Mouse (Mus musculus): Measurements from ENCODE around the gene Slc15a5. TPM values are rescaled to one million over a fixed set of nuclear protein-coding genes. Genes with fewer than 3 reads are reported as not detected.
"Not testable (repeated sequence)": the region's sequence is repeated elsewhere in the genome, so short reads cannot be mapped to it uniquely, and the experiment has no call there.

The Slc15a5 gene
- total RNA-seq (2021), result 0.76 TPM in 1 of 2 replicates, not detected in the other
- long read RNA-seq, result 0 reads

DNA sequence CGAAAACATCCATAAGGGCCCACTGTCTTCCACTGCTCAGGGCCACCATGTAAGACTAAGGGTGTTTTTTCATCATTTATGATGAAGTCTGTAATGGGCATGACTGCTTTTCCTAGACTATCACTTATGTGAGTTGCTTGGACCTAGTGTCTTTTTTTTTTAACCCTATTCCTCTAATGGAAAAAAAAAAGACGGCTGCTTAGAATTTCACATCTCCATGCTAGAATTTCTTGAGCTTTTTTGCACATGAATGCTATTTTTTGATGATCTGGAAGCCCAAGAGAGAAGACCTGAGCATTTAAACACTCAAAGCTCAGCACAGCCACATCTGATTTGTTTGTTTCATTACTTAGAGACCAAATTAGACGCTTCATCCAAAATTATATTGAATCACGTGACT lies at the start of gene Slc15a5:
Gene Slc15a5, minus strand, starts transcription at position 101 of the 400 bp plus-strand sequence.
- DNase-seq, result no peak

DNA sequence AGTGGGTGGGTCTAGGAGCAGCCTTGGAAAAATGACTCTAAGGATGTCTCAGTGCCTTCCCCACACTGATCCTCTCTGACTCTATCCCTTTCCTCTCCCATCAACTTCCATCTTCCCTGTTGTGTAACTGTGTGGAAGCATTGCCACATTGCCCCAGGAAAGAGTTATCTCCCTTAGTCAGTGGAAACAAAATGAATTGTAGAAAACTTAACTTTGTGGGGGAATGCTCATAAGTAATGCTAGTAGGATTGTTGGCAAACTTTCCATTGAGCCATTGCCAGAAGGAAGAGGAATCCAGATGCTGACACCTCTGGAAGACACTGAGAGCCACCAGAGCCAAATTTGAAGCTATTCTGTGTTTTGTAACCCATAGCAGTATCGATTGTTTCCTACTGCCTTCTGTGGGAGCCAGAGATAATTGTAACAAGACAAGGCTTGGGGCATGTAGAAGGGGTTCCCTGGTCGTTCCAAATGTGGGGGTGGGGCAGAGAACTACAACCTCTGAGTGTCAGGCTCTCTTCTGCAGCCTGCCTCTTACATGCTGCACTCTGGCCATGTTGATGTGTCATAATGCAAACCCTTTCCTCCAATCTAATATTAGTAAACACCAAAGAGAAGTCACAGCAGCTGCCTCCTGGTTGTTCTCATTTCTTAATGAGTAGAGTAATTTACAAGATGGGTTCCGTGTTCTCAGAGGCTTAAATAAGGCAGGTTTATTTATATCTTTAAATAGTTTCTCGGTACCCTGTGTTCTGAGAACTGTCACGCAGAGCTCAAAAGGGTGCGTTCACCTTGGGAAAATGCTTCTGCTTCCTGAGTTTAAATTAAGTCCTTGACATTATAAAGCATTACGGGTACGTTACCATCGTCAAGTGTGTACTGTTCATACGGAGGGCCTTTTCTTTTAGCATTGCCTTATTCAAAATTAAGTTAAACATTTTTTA lies 48.9 kb upstream of the Slc15a5 start:
- DNase-seq, result no peak

DNA sequence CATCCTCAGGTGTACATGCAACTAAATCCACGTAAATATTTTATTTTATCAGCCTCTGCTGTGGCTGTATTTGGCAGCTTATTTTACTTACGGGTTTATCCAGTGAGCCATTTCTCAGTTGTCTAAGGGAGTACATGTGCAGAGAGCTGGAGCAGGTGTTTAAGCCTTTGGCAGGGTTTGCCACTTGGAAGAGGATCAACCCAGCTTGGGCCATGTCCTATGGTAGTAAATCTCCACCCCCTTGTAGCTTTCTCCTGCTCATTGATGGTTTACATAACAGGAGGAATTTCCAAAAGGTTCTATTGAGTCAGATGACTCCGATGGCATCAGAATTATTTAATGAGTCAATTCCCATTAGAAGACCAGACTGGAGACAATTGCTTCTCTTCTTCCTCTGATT lies 37.8 kb upstream of the Slc15a5 start:
- no peak for DNase-seq

DNA sequence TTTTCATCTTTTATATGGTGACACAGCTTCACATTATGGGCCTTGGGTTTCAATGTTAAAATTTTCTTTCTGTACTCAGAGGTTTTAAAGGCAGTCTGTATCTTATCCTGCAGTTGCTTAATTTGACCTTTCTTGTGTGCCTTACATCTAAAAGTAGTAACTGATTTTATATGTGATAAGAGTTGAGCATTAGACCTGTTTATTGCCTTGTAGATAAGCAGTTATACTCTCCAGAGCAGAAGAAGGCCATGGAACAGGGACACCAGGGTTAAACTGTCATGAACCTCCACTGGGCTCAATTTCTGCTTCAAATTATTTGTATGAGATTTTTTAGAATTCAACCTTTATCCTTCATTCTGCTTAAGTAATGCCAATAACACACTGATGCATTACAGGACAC lies 24.8 kb upstream of the Slc15a5 start:
- DNase-seq, result no peak

DNA sequence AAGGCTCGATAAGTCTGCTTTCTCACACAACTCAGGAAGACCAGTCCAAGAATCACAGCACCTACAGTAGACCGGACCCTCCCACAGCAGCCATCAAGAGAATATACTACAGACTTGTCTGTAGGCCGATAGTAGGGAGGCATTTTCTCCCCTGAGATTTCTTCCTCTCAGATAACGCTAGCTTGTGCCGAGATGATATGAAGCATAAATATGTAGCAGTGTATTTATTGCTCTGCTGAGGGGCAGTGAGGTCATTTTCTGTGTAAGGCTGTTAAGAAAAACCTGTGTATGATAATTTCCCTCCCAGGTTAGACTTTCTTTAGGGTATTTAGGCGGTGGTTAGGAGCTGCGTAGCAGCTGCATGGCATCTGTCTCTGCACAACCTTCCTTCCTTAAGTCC lies 23.2 kb upstream of the Slc15a5 start:
- no peak for DNase-seq

DNA sequence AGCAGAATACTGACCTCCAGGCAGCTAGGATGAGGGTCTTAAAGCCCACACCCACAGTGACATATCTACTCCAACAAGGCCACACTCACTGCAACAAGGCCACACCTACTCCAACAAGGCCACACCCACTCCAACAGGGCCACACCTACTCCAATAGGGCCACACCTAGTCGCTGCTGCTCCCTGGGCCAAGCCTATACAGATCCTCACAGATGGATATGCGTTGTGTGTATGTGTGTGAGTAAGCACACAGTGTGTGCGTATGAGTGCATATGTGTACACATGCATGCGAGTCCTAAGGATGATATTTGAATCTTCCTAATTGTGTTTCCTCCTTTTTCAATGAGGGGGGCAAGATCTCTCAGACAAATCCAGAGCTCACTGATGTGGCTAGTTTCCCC lies 22.1 kb upstream of the Slc15a5 start:
- no peak for DNase-seq

DNA sequence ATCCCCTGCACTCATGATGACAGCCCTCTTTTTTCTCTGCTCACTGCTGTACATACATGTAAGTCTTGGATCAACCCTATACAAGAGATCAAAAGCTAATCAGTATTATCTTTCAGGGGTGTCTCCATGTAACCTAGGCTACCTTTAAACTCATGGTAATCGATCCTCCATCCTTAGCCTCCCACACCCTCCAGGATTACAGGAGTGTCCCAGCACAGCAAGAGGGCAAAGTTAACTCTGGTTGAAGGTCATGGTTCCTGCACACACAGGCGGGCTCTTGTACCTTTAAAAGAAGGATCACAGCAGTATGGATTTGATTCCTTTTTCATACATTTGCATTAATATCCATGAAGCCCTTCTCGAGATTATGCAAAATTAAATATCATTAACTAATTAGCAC lies 19.9 kb upstream of the Slc15a5 start:
- DNase-seq, result no peak

DNA sequence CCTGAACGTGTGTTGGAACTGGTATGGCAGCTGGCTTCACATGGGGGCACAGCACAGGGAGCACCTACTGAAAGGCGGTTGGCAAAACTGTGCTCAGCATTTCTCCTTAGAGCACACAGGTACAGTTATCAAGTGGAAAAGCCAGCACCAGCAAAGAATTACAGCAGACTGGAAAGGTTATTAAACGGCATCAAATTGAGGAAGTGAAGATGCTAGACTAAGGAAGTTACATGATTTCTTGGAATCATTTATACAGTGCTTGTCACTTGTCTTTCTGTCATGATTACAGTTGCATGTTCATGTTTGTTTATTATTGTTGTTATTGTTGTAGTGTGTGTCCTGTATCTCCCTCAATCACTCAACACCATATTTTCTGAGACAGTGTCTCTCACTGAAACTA lies 15.3 kb upstream of the Slc15a5 start:
- no peak for DNase-seq

DNA sequence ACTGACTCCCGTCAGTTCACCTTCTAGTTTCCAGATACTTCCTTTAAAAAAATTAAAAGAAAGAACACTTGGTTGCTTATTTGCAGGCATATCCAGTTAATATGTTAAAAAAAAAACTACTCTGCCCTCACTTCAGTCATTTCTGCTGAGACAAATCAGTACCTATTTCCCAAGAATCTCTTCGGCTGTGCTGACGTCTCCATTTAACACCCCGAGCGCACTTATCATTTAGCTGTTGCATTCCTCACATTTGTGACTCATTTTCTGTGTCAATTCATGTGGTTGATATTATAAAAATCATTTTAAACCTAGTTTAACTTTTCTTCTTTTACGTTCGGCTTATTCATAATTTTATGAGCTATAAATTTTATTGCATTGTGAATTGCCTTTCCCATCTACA lies 12.7 kb upstream of the Slc15a5 start:
- DNase-seq, result no peak

DNA sequence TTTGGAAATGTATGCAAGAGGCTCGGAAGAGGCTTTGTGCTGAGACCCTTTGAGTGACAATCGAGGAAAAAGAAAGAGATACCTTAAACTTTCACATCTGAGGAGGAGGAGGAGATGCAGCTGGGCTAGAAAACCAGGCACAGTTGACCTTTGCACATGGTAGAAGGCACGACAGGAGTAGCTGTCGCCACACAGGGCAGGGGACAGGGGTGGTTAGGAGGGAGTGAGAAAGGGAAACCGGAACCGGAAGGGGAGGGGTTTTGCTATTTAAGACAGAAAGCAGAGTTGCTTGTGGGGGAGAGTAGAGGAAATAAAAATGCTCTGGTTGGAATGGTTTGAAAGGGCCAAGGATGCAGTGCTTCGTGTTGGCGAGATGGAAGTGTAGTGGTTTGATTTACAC lies 9.4 kb upstream of the Slc15a5 start:
- no peak for DNase-seq

DNA sequence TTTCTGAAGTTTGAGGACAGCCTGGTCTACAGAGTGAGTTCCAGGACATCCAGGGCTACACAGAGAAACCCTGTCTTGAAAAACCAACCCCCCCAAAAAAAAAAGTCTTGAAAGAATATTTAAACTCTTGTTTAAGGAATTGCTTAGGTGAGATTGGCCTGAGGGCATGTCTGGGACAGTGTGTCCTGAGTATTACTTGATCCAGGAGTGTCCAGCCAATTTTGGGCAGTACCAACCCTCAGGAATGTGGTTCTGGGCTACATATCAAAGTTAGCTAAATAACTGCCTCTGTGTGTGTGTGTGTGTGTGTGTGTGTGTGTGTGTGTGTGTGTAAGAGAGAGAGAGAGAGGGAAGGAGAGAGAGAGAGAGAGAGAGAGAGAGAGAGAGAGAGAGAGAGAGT lies 6.7 kb upstream of the Slc15a5 start:
- DNase-seq, result not testable (repeated sequence)

DNA sequence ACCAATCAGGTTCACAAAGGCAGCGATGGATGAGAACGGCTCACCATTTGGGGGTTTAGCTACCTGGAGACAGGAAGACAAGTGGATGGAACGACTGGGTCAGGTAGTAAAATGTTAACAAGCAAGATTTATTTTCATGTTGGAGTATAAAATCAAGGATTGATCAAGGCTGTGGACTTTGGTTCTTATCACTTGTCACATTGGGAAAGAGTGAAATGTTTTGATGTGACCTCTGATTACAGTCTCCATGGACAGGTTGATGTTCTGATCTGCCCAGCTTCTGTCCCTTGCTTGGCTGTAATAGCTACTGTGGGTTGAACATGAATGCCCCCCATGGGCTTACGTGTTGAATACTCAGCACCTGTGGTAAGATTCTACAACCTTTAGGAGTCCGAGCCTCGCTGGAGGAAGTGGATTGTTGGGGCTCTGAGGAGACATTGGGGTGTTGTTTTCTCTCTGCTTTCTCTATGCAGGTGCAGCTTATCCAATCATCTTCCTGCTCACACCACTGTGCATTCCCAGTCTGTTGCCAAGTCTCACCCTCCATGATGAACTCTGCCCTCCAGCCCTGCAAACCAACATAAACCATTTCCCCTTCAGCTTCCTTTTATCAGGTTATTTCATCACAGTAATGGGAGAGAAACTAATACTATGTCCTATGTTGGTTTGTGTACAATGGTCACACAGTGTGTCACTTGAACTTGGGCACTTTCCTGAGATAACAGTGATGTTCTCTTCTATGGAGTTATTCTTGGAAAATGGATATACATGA lies 1.2 kb upstream of the Slc15a5 start:
- DNase-seq, result no peak

DNA sequence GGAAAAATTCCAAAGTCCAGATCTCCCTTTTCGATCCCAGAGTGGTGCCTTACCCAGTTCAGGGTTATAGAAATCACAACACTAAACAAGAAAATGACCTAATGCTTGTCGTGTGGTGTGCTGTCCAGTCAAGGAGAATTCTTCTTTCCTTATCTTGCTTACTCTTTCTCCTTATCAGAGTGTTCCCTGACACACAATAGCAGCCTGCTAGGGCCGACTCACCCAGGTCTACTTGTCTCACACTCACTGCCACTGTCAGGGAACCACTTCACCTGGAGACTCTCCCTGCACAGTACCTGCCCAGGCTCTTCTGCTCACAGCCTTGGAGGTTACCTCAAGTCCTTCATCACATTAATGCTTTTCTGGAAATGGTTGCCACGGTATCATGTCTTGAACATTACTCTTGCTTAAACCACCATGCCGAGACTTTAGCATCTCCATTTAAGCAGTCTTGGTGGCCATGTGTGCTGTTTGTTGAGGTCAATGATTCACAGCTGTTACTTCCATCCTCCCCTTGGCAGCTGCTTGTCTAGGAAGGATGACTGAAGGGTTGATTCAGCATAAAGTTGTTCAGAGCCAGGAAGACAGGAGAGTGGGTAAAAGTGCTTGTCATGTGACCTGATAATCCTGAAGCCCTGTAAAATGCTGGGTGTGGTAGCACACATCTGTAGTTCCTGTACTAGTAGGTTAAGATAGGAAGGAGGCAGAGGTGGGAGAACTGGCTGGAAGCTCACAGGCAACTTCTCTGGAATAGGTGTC lies 1.9 kb downstream of the Slc15a5 start:
- DNase-seq, result no peak

DNA sequence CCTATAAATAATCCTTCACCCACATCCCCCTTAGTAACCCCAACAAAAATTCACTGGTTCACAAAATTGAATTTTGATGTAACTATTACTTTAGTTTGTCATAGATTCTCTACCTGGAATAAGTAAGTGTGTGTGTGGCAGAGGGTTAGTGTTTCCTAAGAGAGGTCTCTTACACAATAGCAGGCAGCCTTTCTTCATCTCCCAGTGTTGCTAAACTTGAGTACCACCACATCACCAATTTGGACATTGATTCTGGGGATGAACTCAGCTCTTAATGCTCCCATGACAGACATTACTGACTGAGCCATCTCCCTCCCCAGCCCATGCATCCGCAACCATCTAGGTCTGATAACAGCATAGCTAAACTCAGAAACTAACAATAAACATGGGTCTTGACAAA lies 4.0 kb downstream of the Slc15a5 start:
- no peak for DNase-seq

DNA sequence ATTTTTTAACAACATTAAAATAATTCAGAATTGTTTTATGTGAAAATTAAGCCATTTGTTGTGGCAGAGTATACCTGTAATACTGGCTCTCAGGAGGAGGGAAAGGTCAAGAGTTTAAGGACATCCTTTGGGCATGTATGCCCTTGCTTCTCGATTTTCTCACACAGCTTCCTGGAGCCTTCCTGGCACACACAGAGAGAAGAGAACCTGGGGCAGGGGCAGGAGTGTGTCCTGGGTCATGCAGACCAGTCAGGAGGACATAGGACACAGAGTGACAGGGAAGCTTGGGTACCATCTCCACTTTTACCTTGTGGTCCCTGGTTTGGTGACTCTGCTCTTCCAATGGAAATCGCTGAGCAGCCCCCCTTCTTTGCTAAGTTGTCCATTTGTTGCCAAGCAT lies 6.2 kb downstream of the Slc15a5 start:
- DNase-seq, result no peak

DNA sequence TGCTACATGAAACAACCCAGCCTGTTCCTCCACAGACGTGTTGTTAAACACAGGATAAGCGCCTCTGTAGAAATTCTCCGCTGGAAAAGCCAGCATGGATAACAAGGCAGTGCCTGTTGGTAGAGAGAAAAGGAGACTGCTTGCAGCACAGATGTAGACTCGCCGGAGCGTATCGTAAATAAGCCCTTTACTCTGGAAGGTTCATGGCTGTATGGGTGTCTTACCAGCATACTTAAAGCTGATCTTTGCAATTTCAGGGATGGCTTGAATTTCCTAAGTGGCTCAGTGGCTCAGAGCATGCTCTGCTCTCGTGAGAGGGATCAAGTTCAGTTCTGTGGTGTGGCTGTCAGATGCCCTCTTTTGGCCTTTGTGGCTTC lies 6.8 kb downstream of the Slc15a5 start:
- no peak for DNase-seq

DNA sequence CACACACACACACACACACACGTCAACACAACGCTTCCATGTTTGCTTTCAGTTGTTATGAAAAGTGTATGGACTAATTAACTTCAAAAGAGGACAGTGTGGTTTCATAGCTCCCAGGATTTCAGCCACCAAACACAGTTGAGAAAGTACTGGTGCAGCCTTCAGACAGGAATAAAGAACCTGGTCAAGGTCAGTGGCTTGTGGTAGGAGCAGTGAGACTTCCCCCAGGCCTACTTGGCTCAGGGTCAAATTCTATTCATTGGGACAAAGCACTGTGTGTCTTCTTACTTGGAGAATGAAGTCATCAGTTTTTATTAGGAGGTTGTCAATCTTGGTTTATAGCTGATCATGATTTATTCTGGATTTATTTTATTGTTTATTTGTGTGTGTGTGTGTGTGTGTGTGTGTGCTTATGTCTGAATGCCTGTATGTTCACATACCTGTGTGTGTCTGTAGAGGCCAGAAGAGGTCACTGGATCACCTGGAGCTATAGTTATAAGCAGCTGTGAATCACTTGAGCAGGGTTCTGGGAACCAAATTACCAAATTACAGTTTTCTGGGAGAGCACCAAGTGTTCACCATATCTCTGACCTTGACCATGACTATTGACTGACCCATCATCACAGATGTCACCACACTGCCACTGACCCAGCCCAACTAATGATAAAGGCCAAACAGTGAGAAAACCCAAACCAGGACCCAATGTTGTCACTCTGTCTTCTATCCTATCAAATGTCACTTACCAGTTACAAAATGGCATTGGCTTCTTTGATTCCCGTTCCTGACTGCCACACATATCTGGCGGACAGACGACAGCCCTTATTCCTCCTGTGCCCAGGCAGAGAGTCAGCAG lies 7.4 kb downstream of the Slc15a5 start:
- no peak for DNase-seq

DNA sequence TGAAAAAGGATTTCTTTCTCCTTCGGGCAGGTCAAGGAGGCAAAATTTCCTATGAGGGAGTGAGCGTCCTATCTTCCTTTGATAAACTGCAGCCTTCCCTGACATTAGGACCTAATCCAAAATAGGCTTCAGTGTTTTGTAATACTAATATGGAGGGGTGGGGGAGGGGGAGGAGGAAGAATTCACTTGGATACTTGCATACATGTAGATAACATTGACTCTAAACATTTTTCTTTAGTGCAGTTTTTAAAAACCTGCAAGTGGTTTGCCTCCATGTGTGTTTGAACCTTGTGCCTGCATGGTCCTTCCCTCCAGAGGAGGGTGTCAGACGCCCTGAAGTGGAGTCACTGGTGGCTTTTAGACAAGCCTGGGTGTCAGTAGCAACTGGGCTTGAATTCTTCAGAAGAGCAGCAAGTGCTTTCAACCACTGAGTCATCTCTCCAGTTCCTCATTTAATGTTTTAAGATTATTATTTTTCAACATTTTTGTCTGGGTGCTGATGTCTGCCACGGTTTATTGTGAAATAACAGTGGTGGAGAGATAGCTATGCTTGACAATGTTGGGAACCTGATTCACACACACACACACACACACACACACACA lies 8.1 kb downstream of the Slc15a5 start:
- DNase-seq, result no peak

DNA sequence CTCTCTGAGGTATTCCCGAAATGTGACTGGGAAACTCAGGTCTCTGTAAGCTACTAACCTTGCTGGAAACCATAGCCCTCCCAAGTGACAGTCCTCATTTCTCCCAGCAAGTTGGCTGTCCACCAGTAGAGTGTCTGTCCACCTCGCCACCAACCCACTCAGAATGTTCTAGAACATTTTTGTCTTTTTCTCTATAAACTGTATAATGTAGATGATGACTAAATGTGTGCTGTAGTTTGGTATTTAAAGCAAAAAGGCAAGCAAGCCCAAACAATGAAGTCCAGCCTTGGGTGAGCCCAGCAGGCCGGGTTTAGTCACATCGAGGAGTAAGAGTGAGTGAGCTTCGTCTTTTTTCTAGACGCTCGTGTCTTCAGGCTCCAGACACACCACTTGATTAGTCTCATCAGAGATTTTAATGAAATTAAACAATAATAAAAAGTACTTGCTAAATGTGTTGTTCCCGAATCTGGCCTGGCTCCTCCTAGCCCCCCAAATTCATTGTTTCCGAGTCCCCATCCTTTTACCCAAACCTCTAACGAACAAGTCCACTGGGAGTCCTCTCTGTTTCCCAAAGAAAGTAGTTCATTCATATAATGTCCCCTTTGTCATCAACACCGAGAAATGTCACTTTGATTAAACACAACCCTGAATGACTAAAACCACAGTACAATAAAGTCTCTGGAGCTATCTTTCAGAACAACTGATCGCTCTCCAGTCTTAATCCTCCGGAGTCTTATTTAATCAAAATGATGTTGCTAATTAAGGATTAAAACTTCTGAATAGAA lies 8.8 kb downstream of the Slc15a5 start:
- no peak for DNase-seq

DNA sequence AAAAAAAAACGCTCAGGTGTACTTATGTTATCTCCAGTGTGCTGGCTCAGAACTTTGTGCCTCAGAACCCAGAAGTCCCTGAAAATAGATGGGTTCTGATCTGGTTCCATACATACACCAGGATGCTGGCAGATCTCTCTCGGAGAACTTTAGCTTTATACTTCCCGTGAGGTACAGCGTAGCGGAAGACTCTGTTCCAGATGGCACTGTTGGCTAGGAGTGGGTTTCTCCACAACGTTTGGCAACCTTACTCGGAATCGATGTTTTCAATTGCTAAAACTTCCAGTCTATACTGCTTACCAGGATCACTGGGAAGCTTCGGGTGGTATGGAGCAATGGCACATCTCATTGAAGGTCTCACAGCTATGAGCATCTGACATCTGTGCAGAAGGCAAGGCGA lies 9.8 kb downstream of the Slc15a5 start:
- DNase-seq, result no peak

DNA sequence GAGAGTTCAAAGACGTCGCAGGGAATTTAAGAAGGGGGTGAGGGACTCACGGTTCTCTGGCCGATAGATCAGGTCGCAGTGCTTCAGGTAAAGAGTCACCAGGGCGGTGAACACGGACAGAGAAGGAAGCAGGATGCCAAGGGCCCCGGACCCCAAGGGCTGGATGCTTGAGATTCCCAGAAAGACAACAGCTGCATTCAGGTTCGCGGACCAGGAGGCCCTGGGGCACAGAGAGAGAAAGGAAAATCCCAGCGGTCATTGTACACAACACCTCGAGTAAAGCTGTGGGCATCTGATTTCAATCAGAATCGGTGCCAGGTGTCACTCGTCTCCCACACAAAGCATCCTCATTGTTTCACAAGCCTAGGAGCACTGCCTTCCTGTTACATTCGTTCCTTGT lies 24.1 kb downstream of the Slc15a5 start:
- no peak for DNase-seq

All from adrenal gland, postnatal 25 days (tissue).